Mouse (Mus musculus) small intestine, adult 2 months (tissue): ENCODE measurements at regions not wholly inside any gene's neighbourhood (a gene's known extent, or its start where the extent isn't known, plus 50 kb on each side); places are given as distances from the start of the nearest gene placed in this dataset.

Experiments
- CTCF ChIP-seq: fragments of 200-500 bp; IDR thresholded peaks from 2 replicates; pipeline ENCODE4 v1.5.1; 2012; ENCODE audit warnings: low read depth, mild to moderate bottlenecking, control low read depth, inconsistent platforms, low read length, moderate library complexity, mixed read lengths; ENCODE audit not compliant: insufficient replicate concordance, insufficient read length; ENCODE audit errors: extremely low read depth
- POLR2A ChIP-seq: fragments of 200-500 bp; IDR thresholded peaks from 2 replicates; pipeline ENCODE4 v1.6.1; 2012; ENCODE audit warnings: low read depth, mild to moderate bottlenecking, control low read depth, inconsistent platforms, low read length, moderate library complexity

- TF ChIP-seq CTCF (no peak), POLR2A (no peak)
Observed at GRCm38 (mm10) chr7:115170023-115170422, 426.5 kb downstream of the Insc start.
